Mouse (Mus musculus): ENCODE data around the gene Zfp422. TPM values are rescaled to one million over a fixed set of nuclear protein-coding genes. Genes with fewer than 3 reads are reported as not detected.
"Not testable (repeated sequence)": the region's sequence is repeated elsewhere in the genome, so short reads cannot be mapped to it uniquely, and the experiment has no call there.

The Zfp422 gene
- polyA plus RNA-seq, 1 experiment = 4.8 TPM

DNA sequence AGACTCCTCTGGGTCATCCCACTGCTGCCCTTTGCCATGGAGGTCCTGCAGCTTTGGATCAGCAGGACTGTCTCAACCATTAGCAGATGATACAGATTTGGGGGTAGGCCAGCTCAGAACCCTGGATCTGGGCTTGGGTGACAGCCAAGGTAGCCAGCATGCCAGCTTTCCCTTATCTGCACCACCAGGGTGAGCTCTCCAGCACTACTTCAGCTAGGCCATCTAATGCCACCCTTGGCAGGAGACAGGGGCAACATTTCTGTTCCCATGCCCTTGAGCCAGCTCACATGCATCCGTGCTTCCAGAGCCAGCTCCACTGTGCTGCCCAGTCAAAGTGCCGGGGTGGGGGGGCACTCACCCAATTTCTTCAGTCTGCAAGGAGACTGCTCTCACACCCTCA is 13.1 kb downstream of the Zfp422 start:
- Histone ChIP-seq H3K27me3 (replicated peaks) (no peaks in the 10 kb centered on the region), H3K4me3 (replicated peaks) (no peak overlapping the region), H3K36me3 (replicated peaks; ENCODE audit: low read length) (no peaks in the 10 kb centered on the region), H3K9me3 (peaks cover 6% of the 10 kb centered on the region; the same call in 1 of the 2 replicates), H3K4me1 (peaks cover 53% of the 10 kb centered on the region)
- TF ChIP-seq FLI1 (IDR thresholded peaks at IDR 0.05; ENCODE audit: low read length) (no peak), GATA1 (IDR thresholded peaks at IDR 0.05; ENCODE audit: borderline replicate concordance, low read length) (no peak)

DNA sequence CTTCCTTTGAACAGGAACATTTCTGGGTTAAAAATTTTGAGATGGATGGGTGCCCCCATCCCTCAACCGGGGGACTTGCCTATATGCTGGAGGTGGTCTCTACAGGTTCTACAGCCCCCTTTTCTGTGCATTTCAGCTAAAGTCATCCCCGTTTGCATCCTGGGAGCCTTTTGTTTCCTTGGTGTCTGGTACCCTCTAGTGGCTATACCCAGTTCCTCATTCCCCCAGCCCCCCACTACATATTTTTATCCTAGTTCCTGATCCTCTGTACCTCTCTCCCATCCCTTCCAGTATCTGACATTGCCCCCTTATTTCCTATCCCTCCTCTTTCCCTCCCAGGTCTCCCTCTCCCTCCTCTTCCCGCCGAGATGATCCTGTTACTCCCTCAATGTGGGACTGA is 21.6 kb downstream of the Zfp422 start:
- Histone ChIP-seq H3K4me3 (replicated peaks) (no peak overlapping the region), H3K9me3 (0 out of 2 replicates have a peak, but pooled peaks cover under 1% of the 10 kb centered on the region), H3K4me1 (peaks cover 13% of the 10 kb centered on the region), H3K27me3 (replicated peaks) (peaks cover 4% of the 10 kb centered on the region), H3K36me3 (replicated peaks; ENCODE audit: low read length) (no peaks in the 10 kb centered on the region)
- TF ChIP-seq FLI1 (IDR thresholded peaks at IDR 0.05; ENCODE audit: low read length) = no peak
- TF ChIP-seq GATA1 (IDR thresholded peaks at IDR 0.05; ENCODE audit: borderline replicate concordance, low read length) = no peak

DNA sequence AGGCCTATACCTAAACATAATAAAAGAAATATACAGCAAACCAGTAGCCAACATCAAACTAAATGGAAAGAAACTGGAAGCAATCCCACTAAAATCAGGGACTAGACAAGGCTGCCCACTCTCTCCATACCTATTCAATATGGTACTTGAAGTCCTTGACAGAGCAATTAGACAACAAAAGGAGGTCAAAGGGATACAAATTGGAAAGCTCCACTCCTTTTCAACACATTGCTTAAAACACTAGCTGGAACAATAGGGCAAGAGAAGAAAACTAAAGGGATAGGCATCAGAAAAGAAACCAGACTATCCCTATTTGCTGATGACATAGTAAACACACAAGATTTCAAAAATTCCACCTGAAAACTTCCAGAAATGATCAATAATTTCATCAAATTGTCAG is 27.8 kb downstream of the Zfp422 start:
- not testable (repeated sequence) for H3K9me3 ChIP-seq; H3K36me3 ChIP-seq (replicated peaks; ENCODE audit: low read length); H3K4me3 ChIP-seq (replicated peaks); H3K27me3 ChIP-seq (replicated peaks); H3K4me1 ChIP-seq

DNA sequence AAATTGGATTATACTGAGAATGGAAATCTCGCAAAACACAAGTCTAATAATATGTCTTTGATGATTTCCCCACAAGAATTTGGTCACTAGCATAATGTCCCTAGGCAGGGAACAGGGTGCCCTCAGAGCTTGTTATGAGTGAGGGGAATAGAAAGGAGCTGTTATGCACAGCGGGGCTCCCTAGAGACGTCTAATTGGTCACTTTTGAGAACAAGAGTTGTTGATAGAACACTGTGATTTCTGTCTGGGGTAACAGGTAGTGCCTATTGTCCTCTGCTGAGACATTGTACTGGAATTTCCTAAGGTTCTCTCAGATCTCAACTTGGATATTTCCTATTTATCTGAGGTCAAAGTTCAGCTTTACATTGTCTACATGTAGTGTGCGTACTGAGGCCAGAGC is 44.7 kb downstream of the Zfp422 start, which contains the start of gene Olfr215:
Olfr215 (minus strand) TSS at position 101 of the 400 bp plus-strand sequence.
- H3K4me1 ChIP-seq = peaks cover 3% of the 10 kb centered on the region; the same call in 1 of the 2 replicates
- H3K9me3 ChIP-seq = no peaks in the 10 kb centered on the region

More for the DNA sequence above, 44.7 kb downstream of the Zfp422 start, which contains the start of gene Olfr215:
- no peaks in the 10 kb centered on the region for H3K36me3 ChIP-seq (replicated peaks; ENCODE audit: low read length)
- TF ChIP-seq FLI1 (IDR thresholded peaks at IDR 0.05; ENCODE audit: low read length) (no peak), GATA1 (IDR thresholded peaks at IDR 0.05; ENCODE audit: borderline replicate concordance, low read length) (no peak)
- no peak within 1 kb of the TSS for H3K4me3 ChIP-seq (replicated peaks)
- peaks cover 13% of the 10 kb centered on the region for H3K27me3 ChIP-seq (replicated peaks)

Other genes with a start within 250 kb of the Zfp422 start
- gene Alox5, start 167.8 kb downstream of the Zfp422 start, polyA plus RNA-seq (2012; ENCODE audit: insufficient read depth, low replicate concordance) = 43.4 and 50.4 TPM in 2 replicates
- gene Olfr211, start 139.9 kb downstream of the Zfp422 start, polyA plus RNA-seq (2012; ENCODE audit: insufficient read depth, low replicate concordance) = 0.44 TPM in 1 of 2 replicates, not detected in the other
- gene Olfr212, start 122.5 kb downstream of the Zfp422 start, polyA plus RNA-seq (2012; ENCODE audit: insufficient read depth, low replicate concordance) = not detected in 2 replicates
- gene Olfr213, start 90.5 kb downstream of the Zfp422 start, polyA plus RNA-seq (2012; ENCODE audit: insufficient read depth, low replicate concordance) = not detected in 2 replicates
- gene Gm5580, start 77.9 kb downstream of the Zfp422 start, polyA plus RNA-seq (2012; ENCODE audit: insufficient read depth, low replicate concordance) = 0.07 TPM in 1 of 2 replicates, not detected in the other
- gene Olfr214, start 74.8 kb downstream of the Zfp422 start, polyA plus RNA-seq (2012; ENCODE audit: insufficient read depth, low replicate concordance) = not detected in 2 replicates
- gene Olfr215, start 44.8 kb downstream of the Zfp422 start, polyA plus RNA-seq (2012; ENCODE audit: insufficient read depth, low replicate concordance) = not detected in 2 replicates
- 0.51 TPM in 1 of 2 replicates, not detected in the other for gene Depp1, start 21.6 kb upstream of the Zfp422 start, polyA plus RNA-seq (2012; ENCODE audit: insufficient read depth, low replicate concordance)
- gene Rassf4, start 45.0 kb upstream of the Zfp422 start, polyA plus RNA-seq (2012; ENCODE audit: insufficient read depth, low replicate concordance) = 0.50 and 8.8 TPM in 2 replicates
- gene Tmem72, start 87.9 kb upstream of the Zfp422 start, polyA plus RNA-seq (2012; ENCODE audit: insufficient read depth, low replicate concordance) = not detected in 2 replicates